Mouse (Mus musculus): ENCODE measurements around the gene Vmn1r61. TPM values are rescaled to one million over a fixed set of nuclear protein-coding genes. Genes with fewer than 3 reads are reported as not detected.

Vmn1r61 gene
- polyA plus RNA-seq (2012; rRNA removed), result not detected in 2 replicates

- no peak for DNase-seq (ENCODE audit: low read depth)
Measured at GRCm38 (mm10) chr7:5613195-5613594, at the start of gene Vmn1r61. Gene Vmn1r61 (minus strand): TSS chr7:5613295.

Other genes starting within 250 kb of the Vmn1r61 start
- gene Vmn1r58, start 199.9 kb downstream of the Vmn1r61 start, polyA plus RNA-seq (2012; rRNA removed), result not detected in 2 replicates
- not detected in 2 replicates for gene Vmn1r59, start 156.5 kb downstream of the Vmn1r61 start, polyA plus RNA-seq (2012; rRNA removed)
- gene Vmn2r28, start 119.3 kb downstream of the Vmn1r61 start, polyA plus RNA-seq (2012; rRNA removed), result not detected in 2 replicates
- gene Vmn1r60, start 66.0 kb downstream of the Vmn1r61 start, polyA plus RNA-seq (2012; rRNA removed), result not detected in 2 replicates
- gene Vmn1r62, start 60.3 kb upstream of the Vmn1r61 start, polyA plus RNA-seq (2012; rRNA removed), result not detected in 2 replicates
- gene Vmn1r63, start 192.2 kb upstream of the Vmn1r61 start, polyA plus RNA-seq (2012; rRNA removed), result not detected in 2 replicates

All from gonadal fat pad, adult 2 months (tissue).